ENCODE assay signal across 8 mouse cellular contexts in genomic region chr7:140856785-140857549, GRCm38 (mm10). TPM values are rescaled to one million over a fixed set of nuclear protein-coding genes. Genes with fewer than 3 reads are reported as not detected.
A peak's percentile ranks its signal among the peaks of the same experiment; 100 is the strongest.
DNase-seq lines count a peak whose midpoint lies in the region; ATAC-seq and TF ChIP-seq lines count a peak whose summit lies in the region.

TSS of gene Ric8a (plus strand) at chr7:140856957.

- H3K36me3 ChIP-seq in E14TG2a.4 (ENCODE audit: insufficient read depth, low read length) = peaks cover 78% of the 10 kb centered on the region
- peaks cover 60% of the 10 kb centered on the region for H3K36me3 ChIP-seq in forebrain, embryonic 12.5 days (replicated peaks)
- H3K36me3 ChIP-seq in heart, embryonic 16.5 days (ENCODE audit: control insufficient read depth, insufficient read depth) = peaks cover 58% of the 10 kb centered on the region
- H3K36me3 ChIP-seq in liver, embryonic 13.5 days = peaks cover 64% of the 10 kb centered on the region
- peaks cover 52% of the 10 kb centered on the region for H3K36me3 ChIP-seq in stomach, embryonic 15.5 days

- under 1% methylated on average over 50 of the region's 50 CpGs for WGBS in forebrain, embryonic 12.5 days
- under 1% methylated on average over 49 of the region's 50 CpGs for WGBS in heart, embryonic 16.5 days
- WGBS in liver, embryonic 13.5 days (ENCODE audit: insufficient replicate concordance) = under 1% methylated on average over 49 of the region's 50 CpGs
- WGBS in stomach, embryonic 15.5 days = under 1% methylated on average over 50 of the region's 50 CpGs

- H3K27me3 ChIP-seq in E14TG2a.4 (ENCODE audit: insufficient read depth, low read length) = no peaks in the 10 kb centered on the region
- H3K27me3 ChIP-seq in forebrain, embryonic 12.5 days = no peaks in the 10 kb centered on the region
- H3K27me3 ChIP-seq in heart, embryonic 16.5 days (ENCODE audit: control insufficient read depth, insufficient read depth, low read length) = no peaks in the 10 kb centered on the region
- no peaks in the 10 kb centered on the region for H3K27me3 ChIP-seq in liver, embryonic 13.5 days
- no peaks in the 10 kb centered on the region for H3K27me3 ChIP-seq in stomach, embryonic 15.5 days (replicated peaks)

- peak; percentile 86 for ATAC-seq in forebrain, embryonic 12.5 days (ENCODE audit: low FRiP score)
- ATAC-seq in heart, embryonic 16.5 days (replicated peaks; ENCODE audit: extremely low read depth, insufficient read depth, low FRiP score) = peak; percentile 81
- ATAC-seq in liver, embryonic 13.5 days (ENCODE audit: low read depth) = peak; percentile 83
- peak; percentile 86 for ATAC-seq in stomach, embryonic 15.5 days (ENCODE audit: insufficient read depth, low FRiP score, low read depth)

- peaks cover 77% of the 10 kb centered on the region for H3K4me1 ChIP-seq in E14TG2a.4 (replicated peaks; ENCODE audit: low read depth, low read length)
- peaks cover 32% of the 10 kb centered on the region for H3K4me1 ChIP-seq in forebrain, embryonic 12.5 days
- peaks cover 23% of the 10 kb centered on the region for H3K4me1 ChIP-seq in heart, embryonic 16.5 days (ENCODE audit: control insufficient read depth, insufficient read depth, low read length)
- peaks cover 50% of the 10 kb centered on the region for H3K4me1 ChIP-seq in liver, embryonic 13.5 days (replicated peaks)
- H3K4me1 ChIP-seq in stomach, embryonic 15.5 days = peaks cover 27% of the 10 kb centered on the region

- peak within 1 kb of the TSS; percentile 89 for H3K27ac ChIP-seq in forebrain, embryonic 12.5 days
- peak within 1 kb of the TSS; percentile 95 for H3K27ac ChIP-seq in heart, embryonic 16.5 days (ENCODE audit: low read length)
- H3K27ac ChIP-seq in liver, embryonic 13.5 days = peak within 1 kb of the TSS; percentile 99
- peak within 1 kb of the TSS; percentile 98 for H3K27ac ChIP-seq in stomach, embryonic 15.5 days

- H3K9ac ChIP-seq in forebrain, embryonic 12.5 days = peak within 1 kb of the TSS; percentile 90
- H3K9ac ChIP-seq in heart, embryonic 16.5 days (ENCODE audit: low read length) = peak within 1 kb of the TSS; percentile 80
- H3K9ac ChIP-seq in liver, embryonic 13.5 days = peak within 1 kb of the TSS; percentile 93
- H3K9ac ChIP-seq in stomach, embryonic 15.5 days = peak within 1 kb of the TSS; percentile 73

- peak; percentile 78 for DNase-seq in c-Kit-positive CD71-positive TER-119-positive erythroid progenitor cells, embryonic 14.5 days (ENCODE audit: low spot score)
- DNase-seq in kidney, postnatal 25 days = peak; percentile 88 to 96
- DNase-seq in liver, embryonic 13.5 days = peak; percentile 86
- peak; percentile 81 for DNase-seq in natural killer cell, adult 2 months (ENCODE audit: low spot score in 2 of 2)

- H3K9me3 ChIP-seq in E14TG2a.4 (ENCODE audit: low read length) = no peaks in the 10 kb centered on the region
- H3K9me3 ChIP-seq in forebrain, embryonic 12.5 days = no peaks in the 10 kb centered on the region
- no peaks in the 10 kb centered on the region for H3K9me3 ChIP-seq in heart, embryonic 16.5 days (replicated peaks; ENCODE audit: control insufficient read depth, low read length)
- no peaks in the 10 kb centered on the region for H3K9me3 ChIP-seq in liver, embryonic 13.5 days (replicated peaks)
- H3K9me3 ChIP-seq in stomach, embryonic 15.5 days = no peaks in the 10 kb centered on the region

- peak within 1 kb of the TSS; percentile 90 for H3K4me3 ChIP-seq in E14TG2a.4 (replicated peaks; ENCODE audit: low read length)
- H3K4me3 ChIP-seq in forebrain, embryonic 12.5 days (replicated peaks) = peak within 1 kb of the TSS; percentile 78
- H3K4me3 ChIP-seq in heart, embryonic 16.5 days (ENCODE audit: low read length) = peak within 1 kb of the TSS; percentile 80
- H3K4me3 ChIP-seq in liver, embryonic 13.5 days (replicated peaks) = peak within 1 kb of the TSS; percentile 89
- H3K4me3 ChIP-seq in stomach, embryonic 15.5 days (replicated peaks) = peak within 1 kb of the TSS; percentile 67

- TF ChIP-seq CTCF in E14TG2a.4 (conservative IDR thresholded peaks at IDR 0.05; ENCODE audit: low read length) = no peak

- H3K4me2 ChIP-seq in forebrain, embryonic 12.5 days = peak within 1 kb of the TSS; percentile 97
- H3K4me2 ChIP-seq in heart, embryonic 16.5 days (ENCODE audit: low read depth, low read length) = peak within 1 kb of the TSS; percentile 98
- H3K4me2 ChIP-seq in liver, embryonic 13.5 days = peak within 1 kb of the TSS; percentile 97
- peak within 1 kb of the TSS; percentile 99 for H3K4me2 ChIP-seq in stomach, embryonic 15.5 days

RNA-seq across cellular contexts. Expression of gene Ric8a, which starts in this region (rescaled TPM):
- 60.3 and 65.6 TPM in 2 replicates for polyA plus RNA-seq in forebrain, embryonic 12.5 days (2016; fragmentation: Nextera tagmentation; extraction: Ambion mirVana)
- polyA plus RNA-seq in heart, embryonic 16.5 days (2015; fragmentation: Nextera tagmentation; extraction: Ambion mirVana) = 43.7 and 50.4 TPM in 2 replicates
- polyA plus RNA-seq in liver, embryonic 13.5 days (2015; fragmentation: Nextera tagmentation; extraction: Ambion mirVana) = 25.0 and 25.1 TPM in 2 replicates
- polyA plus RNA-seq in stomach, embryonic 15.5 days (2015; fragmentation: Nextera tagmentation; extraction: Ambion mirVana) = 58.0 and 62.8 TPM in 2 replicates

Comparison
In these comparisons a context has a peak if more than half of its experiments do, and no peak if none do; other contexts are left out.
1. Peak in every context shown above with its lines: DNase-seq, ATAC-seq, H3K4me3 ChIP-seq and H3K27ac ChIP-seq.